Mouse (Mus musculus) hindbrain, embryonic 11.5 days (tissue): Measurements from ENCODE around the gene Hsd11b2. TPM values are rescaled to one million over a fixed set of nuclear protein-coding genes. Genes with fewer than 3 reads are reported as not detected.

Experiments used
- ATAC-seq: fragments of 200-750 bp; cut with Nextera tagmentation; 2 replicates; pipeline ENCODE4 v1.8.0; 2017; ENCODE audit warnings: mild to moderate bottlenecking, moderate TSS enrichment, moderate library complexity; ENCODE audit not compliant: low FRiP score
- DNase-seq: peaks from one replicate; pipeline ENCODE4 v3.0.0-alpha.2; 2015; ENCODE audit warnings: low spot score
- H3K27ac ChIP-seq: fragments of 300-500 bp; sonication (generic); 2 replicates; pipeline ENCODE4 v1.5.1; 2014; ENCODE audit warnings: mild to moderate bottlenecking, low read depth, low read length
- H3K27me3 ChIP-seq: fragments of 300-500 bp; sonication (generic); 2 replicates; pipeline ENCODE4 v1.6.1; 2014; ENCODE audit warnings: mild to moderate bottlenecking, low read length, moderate library complexity, mixed read lengths; ENCODE audit not compliant: control insufficient read depth, insufficient read depth
- H3K36me3 ChIP-seq: fragments of 300-500 bp; sonication (generic); 2 replicates; pipeline ENCODE4 v1.6.1; 2014; ENCODE audit warnings: mild to moderate bottlenecking, low read length, moderate library complexity, mixed read lengths; ENCODE audit not compliant: control insufficient read depth, insufficient read depth
- H3K4me1 ChIP-seq: fragments of 300-500 bp; sonication (generic); replicated peaks from 2 replicates; pipeline ENCODE4 v1.6.1; 2014; ENCODE audit warnings: low read length, mixed read lengths; ENCODE audit not compliant: control insufficient read depth, insufficient read depth
- H3K4me2 ChIP-seq: fragments of 300-500 bp; sonication (generic); replicated peaks from 2 replicates; pipeline ENCODE4 v1.6.1; 2014; ENCODE audit warnings: mild to moderate bottlenecking, low read depth, low read length
- H3K4me3 ChIP-seq: fragments of 300-500 bp; sonication (generic); 2 replicates; pipeline ENCODE4 v1.5.1; 2014; ENCODE audit warnings: low read depth, low read length
- H3K9ac ChIP-seq: fragments of 300-500 bp; sonication (generic); 2 replicates; pipeline ENCODE4 v1.6.1; 2014; ENCODE audit warnings: low read depth, low read length
- H3K9me3 ChIP-seq: fragments of 300-500 bp; sonication (generic); 2 replicates; pipeline ENCODE4 v1.6.1; 2016; ENCODE audit warnings: low read length; ENCODE audit not compliant: control insufficient read depth
- WGBS: fragments of 180-500 bp; shearing (Covaris S2); extraction: QIAGEN DNeasy Blood & Tissue Kit; methylation state at CpG from one replicate; pipeline ENCODE4 v1.1.7; 2014; 5-methylcytosine and 5-hydroxymethylcytosine counted together
- polyA plus RNA-seq: library from polyadenylated mRNA; unstranded; fragments of >200 nt; fragmentation: Nextera tagmentation; extraction: Ambion mirVana; gene quantifications from 2 replicates; pipeline ENCODE4 v1.2.1, GENCODE M21; 2014

The Hsd11b2 gene
- polyA plus RNA-seq, 1 experiment from 2014 or later: 21.1 TPM

DNA sequence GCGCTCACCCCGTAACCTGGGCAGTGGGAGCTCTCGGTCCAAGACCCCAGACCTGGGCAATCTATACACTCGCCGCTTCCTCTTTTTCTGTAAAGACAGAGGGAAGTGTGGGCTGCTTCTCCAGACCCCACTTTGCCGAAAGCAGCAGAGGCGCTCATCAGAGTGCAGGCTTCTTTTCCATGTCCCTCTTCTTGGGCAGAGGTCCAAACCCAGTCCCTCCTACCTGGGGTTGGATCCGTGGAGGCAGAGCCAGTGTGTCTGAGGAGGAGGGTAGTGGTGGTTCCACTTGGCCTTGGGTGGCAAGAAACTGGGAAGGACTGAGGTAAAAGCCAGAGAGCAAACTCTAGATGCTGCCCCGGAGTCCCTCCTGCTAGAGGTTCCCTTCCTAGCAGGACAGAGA, 45.6 kb upstream of the Hsd11b2 start:
- H3K4me3 ChIP-seq: no peak overlapping the region
- DNase-seq: no peak

DNA sequence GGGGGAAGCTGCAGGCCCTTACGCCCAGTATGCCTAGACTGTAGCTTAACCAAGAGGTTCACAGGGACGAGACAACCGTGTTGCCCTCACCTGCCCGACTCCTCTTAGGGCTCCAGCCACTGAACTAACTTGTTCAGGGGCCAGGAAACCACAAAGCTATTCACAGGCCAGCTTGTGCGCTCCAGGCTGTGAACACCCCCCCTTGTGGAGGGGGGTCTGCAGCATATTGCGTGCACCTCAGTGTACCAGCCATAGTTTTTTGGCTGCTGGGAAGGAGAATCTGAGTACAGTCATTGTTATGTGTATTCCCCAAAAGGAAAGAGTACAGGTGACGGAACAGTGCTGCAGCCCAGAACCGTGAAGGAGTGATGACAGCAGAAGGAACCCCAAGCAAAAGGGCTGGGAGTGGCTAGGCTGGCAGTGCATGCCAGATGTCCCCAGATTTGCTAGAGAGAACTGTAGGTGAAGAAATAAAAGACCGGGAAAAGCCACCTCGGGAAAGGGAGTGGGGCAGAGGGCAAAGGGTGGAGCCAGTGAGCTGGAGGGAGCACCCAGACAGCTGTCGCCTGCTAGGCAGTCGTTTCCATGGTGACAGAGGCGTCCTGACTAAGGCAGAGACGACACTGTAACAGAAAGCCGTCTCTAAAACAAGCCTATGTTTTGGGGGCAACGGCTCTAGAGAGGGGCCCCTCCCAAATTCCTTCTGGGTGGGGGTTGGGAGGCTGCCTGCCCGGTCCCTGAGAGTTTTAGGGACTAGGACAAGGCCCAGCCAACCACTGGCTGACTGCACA, 44.5 kb upstream of the Hsd11b2 start:
- DNase-seq (peak; percentile 72), ATAC-seq (no peak)
- WGBS: 22% methylated on average over 17 of the region's 17 CpGs
- no peak overlapping the region for H3K4me2 ChIP-seq
- no peaks in the 10 kb centered on the region for H3K9me3 ChIP-seq
- no peaks in the 10 kb centered on the region for H3K36me3 ChIP-seq
- no peak overlapping the region; the same call in 1 of the 2 replicates for H3K9ac ChIP-seq
- peaks cover 39% of the 10 kb centered on the region for H3K4me1 ChIP-seq
- H3K27ac ChIP-seq: peak overlapping the region; percentile 56
- no peak overlapping the region for H3K4me3 ChIP-seq
- H3K27me3 ChIP-seq: peaks cover 8% of the 10 kb centered on the region

More for the DNA sequence above, 45.6 kb upstream of the Hsd11b2 start:
- H3K4me1 ChIP-seq: peaks cover 40% of the 10 kb centered on the region
- H3K27me3 ChIP-seq: peaks cover 8% of the 10 kb centered on the region
- no peak for ATAC-seq
- no peak overlapping the region for H3K9ac ChIP-seq
- H3K4me2 ChIP-seq: no peak overlapping the region
- WGBS: 42% methylated on average over 9 of the region's 9 CpGs
- no peak overlapping the region for H3K27ac ChIP-seq
- H3K9me3 ChIP-seq: no peaks in the 10 kb centered on the region
- H3K36me3 ChIP-seq: no peaks in the 10 kb centered on the region

DNA sequence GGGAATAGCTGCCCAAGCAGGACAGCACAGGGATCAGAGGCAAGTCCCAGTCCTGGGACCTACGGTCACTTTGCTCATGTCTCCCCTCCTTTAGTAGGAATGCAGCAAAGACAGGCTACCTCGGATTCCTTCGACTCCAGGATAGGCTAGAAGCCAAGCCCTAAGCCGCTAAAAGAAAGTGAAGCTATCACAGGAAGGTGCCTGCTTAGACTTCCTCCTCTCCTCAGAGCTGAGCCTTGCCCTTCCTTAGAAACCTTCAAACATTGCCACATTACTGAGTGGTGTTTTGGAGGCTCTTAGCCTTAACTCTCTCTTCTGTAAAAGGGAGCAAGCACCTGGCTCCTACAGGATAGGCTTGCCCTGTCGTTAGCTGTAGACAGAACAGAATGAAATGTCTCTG, 43.9 kb upstream of the Hsd11b2 start:
- peaks cover 8% of the 10 kb centered on the region for H3K27me3 ChIP-seq
- DNase-seq: no peak
- H3K4me1 ChIP-seq: peaks cover 36% of the 10 kb centered on the region
- no peaks in the 10 kb centered on the region for H3K9me3 ChIP-seq
- peak overlapping the region; percentile 35; the same call in 1 of the 2 replicates for H3K9ac ChIP-seq
- H3K27ac ChIP-seq: peak overlapping the region; percentile 56
- WGBS: 48% methylated on average over 5 of the region's 5 CpGs
- H3K36me3 ChIP-seq: no peaks in the 10 kb centered on the region
- no peak for ATAC-seq
- no peak overlapping the region for H3K4me2 ChIP-seq
- no peak overlapping the region for H3K4me3 ChIP-seq

DNA sequence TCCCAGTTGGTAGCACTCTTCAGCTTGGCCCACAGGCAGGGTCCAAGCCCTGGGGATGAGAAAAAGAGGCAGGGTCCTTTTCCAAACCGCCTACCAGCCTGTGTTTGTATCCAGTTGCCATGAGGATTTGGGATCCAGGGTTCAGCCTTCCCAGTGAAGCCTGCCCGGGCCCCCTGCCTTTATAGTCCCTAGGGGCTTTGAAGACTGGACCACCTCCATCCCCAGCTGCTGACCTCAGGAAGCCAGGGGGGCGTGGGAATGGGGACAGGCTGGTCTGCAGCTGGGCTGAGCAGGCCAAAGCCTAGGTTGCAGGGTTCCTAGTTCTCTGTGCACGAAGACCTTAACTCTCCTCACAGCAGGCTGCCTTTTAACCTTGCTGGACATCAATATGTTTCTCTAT, 43.3 kb upstream of the Hsd11b2 start:
- 0 out of 2 replicates have a peak overlapping the region, but pooled peaks have one; percentile 56 for H3K27ac ChIP-seq
- H3K4me1 ChIP-seq: peaks cover 30% of the 10 kb centered on the region
- H3K9ac ChIP-seq: 0 out of 2 replicates have a peak overlapping the region, but pooled peaks have one; percentile 35
- DNase-seq (no peak), ATAC-seq (no peak)
- no peaks in the 10 kb centered on the region for H3K9me3 ChIP-seq
- peaks cover 8% of the 10 kb centered on the region for H3K27me3 ChIP-seq
- H3K36me3 ChIP-seq: no peaks in the 10 kb centered on the region
- 35% methylated on average over 4 of the region's 4 CpGs for WGBS
- H3K4me3 ChIP-seq: no peak overlapping the region
- H3K4me2 ChIP-seq: no peak overlapping the region

DNA sequence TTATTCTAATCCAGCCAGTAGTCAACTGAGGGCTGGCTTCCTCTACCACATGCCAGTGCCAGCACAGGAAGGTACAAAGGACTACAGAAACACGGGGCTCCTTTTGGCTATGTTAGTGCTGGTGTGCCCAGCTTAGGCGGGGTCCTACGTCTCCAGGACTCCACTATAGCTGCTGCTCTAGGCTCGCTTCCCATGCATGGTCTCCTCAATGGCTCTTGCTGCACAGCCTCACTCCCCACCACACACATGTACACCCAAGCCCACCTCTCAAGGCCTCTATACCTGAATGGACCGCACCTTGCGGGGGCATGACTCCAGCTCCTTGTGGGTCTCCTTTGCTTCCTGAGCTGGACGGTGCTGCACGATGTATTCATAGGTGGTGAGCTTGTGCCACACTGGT, 42.8 kb upstream of the Hsd11b2 start:
- Histone ChIP-seq H3K36me3 (no peaks in the 10 kb centered on the region), H3K4me2 (no peak overlapping the region), H3K4me1 (peaks cover 29% of the 10 kb centered on the region), H3K9me3 (no peaks in the 10 kb centered on the region), H3K9ac (no peak overlapping the region), H3K27me3 (peaks cover 8% of the 10 kb centered on the region), H3K27ac (no peak overlapping the region), H3K4me3 (no peak overlapping the region)
- ATAC-seq (no peak), DNase-seq (no peak)
- WGBS: 89% methylated on average over 8 of the region's 8 CpGs

DNA sequence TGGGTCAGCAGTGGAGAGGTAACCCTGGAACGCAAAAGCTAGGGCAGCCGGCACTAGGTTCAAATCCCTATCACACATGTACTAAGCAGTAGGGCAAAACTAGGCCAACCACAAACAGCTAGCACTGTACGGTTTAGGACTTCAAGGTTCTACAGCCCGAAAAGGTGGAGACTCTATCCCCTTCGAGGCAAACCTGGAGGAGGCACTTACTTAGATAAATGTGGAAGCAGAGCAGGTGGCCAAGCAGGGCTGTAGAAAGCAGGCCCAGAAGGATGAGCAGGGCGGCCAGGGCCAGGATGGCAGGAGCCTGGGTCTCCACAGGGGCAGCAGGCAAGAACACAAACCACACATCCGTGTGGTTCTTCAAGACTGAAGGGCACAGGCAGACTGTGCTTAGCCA, 42.4 kb upstream of the Hsd11b2 start:
- H3K4me3 ChIP-seq: no peak overlapping the region
- no peak overlapping the region for H3K4me2 ChIP-seq
- peaks cover 8% of the 10 kb centered on the region for H3K27me3 ChIP-seq
- no peaks in the 10 kb centered on the region for H3K9me3 ChIP-seq
- H3K4me1 ChIP-seq: peaks cover 29% of the 10 kb centered on the region
- H3K27ac ChIP-seq: no peak overlapping the region
- 87% methylated on average over 7 of the region's 7 CpGs for WGBS
- no peak for ATAC-seq
- no peak overlapping the region for H3K9ac ChIP-seq
- DNase-seq: no peak
- H3K36me3 ChIP-seq: no peaks in the 10 kb centered on the region

DNA sequence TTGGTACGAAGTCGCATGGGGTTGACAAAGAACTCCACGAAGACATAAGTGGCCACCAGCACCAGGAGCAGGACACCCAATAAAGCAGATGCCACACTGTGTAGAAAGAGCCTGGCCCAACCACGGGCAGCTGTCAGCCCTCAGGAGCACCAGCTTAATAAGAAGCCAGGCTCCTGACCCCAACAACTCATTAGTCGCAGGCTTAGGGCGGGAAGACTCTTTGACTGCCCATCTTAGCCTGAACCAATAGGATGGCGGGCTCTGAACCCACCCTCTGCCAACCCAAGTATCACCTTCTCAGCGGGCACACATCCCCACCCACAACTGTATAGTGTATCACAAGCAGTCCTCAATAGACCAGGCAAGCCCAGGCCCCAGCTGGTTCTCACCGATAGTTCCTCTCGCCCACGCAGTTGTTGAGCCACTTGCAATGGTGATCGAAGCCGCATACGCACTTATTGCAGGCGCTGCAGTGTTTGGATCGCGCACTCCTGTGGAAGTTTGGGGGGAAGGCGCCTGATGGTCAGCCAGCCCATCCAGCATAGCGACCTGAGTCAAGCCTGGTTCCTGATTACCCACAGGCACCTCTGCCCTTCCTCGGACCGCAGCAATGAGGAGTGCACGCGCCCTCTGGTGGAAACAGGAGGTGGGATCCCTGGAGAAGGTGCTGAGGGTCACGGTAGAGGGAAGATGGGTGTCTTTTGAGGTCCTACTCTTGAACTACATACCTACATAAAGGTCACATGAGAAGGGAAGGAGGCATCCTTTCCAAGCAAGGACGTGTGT, 41.7 kb upstream of the Hsd11b2 start:
- 42% methylated on average over 25 of the region's 25 CpGs for WGBS
- peaks cover 8% of the 10 kb centered on the region for H3K27me3 ChIP-seq
- no peaks in the 10 kb centered on the region for H3K9me3 ChIP-seq
- peaks cover 27% of the 10 kb centered on the region for H3K4me1 ChIP-seq
- no peaks in the 10 kb centered on the region for H3K36me3 ChIP-seq
- DNase-seq (peak; percentile 75), ATAC-seq (no peak)
- no peak overlapping the region for H3K9ac ChIP-seq
- H3K4me2 ChIP-seq: no peak overlapping the region
- no peak overlapping the region for H3K27ac ChIP-seq
- no peak overlapping the region for H3K4me3 ChIP-seq

DNA sequence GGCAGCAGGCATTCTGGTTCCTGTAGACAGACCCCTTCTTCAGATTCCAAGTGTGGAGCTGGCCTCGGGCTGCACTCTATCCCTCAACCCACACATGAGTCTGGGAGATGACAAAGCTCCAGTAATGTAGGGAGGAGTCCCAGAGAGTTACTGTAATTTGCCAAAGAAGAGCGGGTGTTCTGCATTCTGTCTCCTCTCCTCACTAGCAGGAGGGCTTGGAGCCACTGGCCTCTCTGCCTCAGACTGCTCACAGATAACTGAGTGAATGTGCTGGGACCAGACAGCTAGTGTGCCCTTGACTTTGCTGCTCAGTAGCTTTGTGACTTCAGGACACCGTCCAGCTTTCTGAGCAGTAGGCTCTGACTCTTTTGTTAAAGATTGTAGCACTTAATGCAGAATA, 40.8 kb upstream of the Hsd11b2 start:
- H3K36me3 ChIP-seq: no peaks in the 10 kb centered on the region
- H3K4me2 ChIP-seq: no peak overlapping the region
- no peaks in the 10 kb centered on the region for H3K9me3 ChIP-seq
- no peak for DNase-seq
- 81% methylated on average over 3 of the region's 3 CpGs for WGBS
- peaks cover 8% of the 10 kb centered on the region for H3K27me3 ChIP-seq
- no peak overlapping the region for H3K4me3 ChIP-seq
- H3K4me1 ChIP-seq: peaks cover 23% of the 10 kb centered on the region
- ATAC-seq: no peak
- no peak overlapping the region for H3K27ac ChIP-seq
- H3K9ac ChIP-seq: no peak overlapping the region
